Mouse (Mus musculus): Measurements from ENCODE around the gene Gjb5. TPM values are rescaled to one million over a fixed set of nuclear protein-coding genes. Genes with fewer than 3 reads are reported as not detected.

Gene Gjb5
- polyA plus RNA-seq (2012; rRNA removed): 0.10 and 0.23 TPM in 2 replicates

- Histone ChIP-seq H3K4me1 (ENCODE audit: control insufficient read depth, insufficient read depth, insufficient read length, low read length) (no peaks in the 10 kb centered on the region), H3K4me3 (ENCODE audit: low read depth, low read length) (no peak within 1 kb of the TSS), H3K27me3 (ENCODE audit: control insufficient read depth, insufficient read depth, low read length) (no peaks in the 10 kb centered on the region), H3K27ac (ENCODE audit: insufficient read depth, low read depth, low read length) (no peak within 1 kb of the TSS), H3K36me3 (ENCODE audit: control insufficient read depth, insufficient read depth, low read length) (no peaks in the 10 kb centered on the region)
- 25% methylated on average over 5 of the region's 5 CpGs for WGBS
- no peak for TF ChIP-seq CTCF (IDR thresholded peaks at IDR 0.05; ENCODE audit: extremely low read depth, insufficient read length, insufficient replicate concordance, low read depth, low read length)
- TF ChIP-seq POLR2A (IDR thresholded peaks at IDR 0.05; ENCODE audit: low read depth, low read length): no peak
Observed at GRCm38 (mm10) chr4:127358018-127358417, at the start of gene Gjb5. Gene Gjb5 (minus strand): TSS chr4:127358181.

GRCm38 (mm10) chr4:127402614-127403013, 44.6 kb upstream of the Gjb5 start:
- Histone ChIP-seq H3K4me1 (ENCODE audit: control insufficient read depth, insufficient read depth, insufficient read length, low read length) (no peaks in the 10 kb centered on the region), H3K4me3 (ENCODE audit: low read depth, low read length) (no peak overlapping the region), H3K36me3 (ENCODE audit: control insufficient read depth, insufficient read depth, low read length) (no peaks in the 10 kb centered on the region), H3K27me3 (ENCODE audit: control insufficient read depth, insufficient read depth, low read length) (no peaks in the 10 kb centered on the region), H3K27ac (ENCODE audit: insufficient read depth, low read depth, low read length) (no peak overlapping the region)
- TF ChIP-seq CTCF (IDR thresholded peaks at IDR 0.05; ENCODE audit: extremely low read depth, insufficient read length, insufficient replicate concordance, low read depth, low read length): no peak
- no peak for TF ChIP-seq POLR2A (IDR thresholded peaks at IDR 0.05; ENCODE audit: low read depth, low read length)
- WGBS: 74% methylated on average over 3 of the region's 3 CpGs

- Histone ChIP-seq H3K4me3 (ENCODE audit: low read depth, low read length) (no peak overlapping the region), H3K27me3 (ENCODE audit: control insufficient read depth, insufficient read depth, low read length) (no peaks in the 10 kb centered on the region), H3K36me3 (ENCODE audit: control insufficient read depth, insufficient read depth, low read length) (no peaks in the 10 kb centered on the region), H3K4me1 (ENCODE audit: control insufficient read depth, insufficient read depth, insufficient read length, low read length) (no peaks in the 10 kb centered on the region), H3K27ac (ENCODE audit: insufficient read depth, low read depth, low read length) (no peak overlapping the region)
- TF ChIP-seq CTCF (IDR thresholded peaks at IDR 0.05; ENCODE audit: extremely low read depth, insufficient read length, insufficient replicate concordance, low read depth, low read length) (no peak), POLR2A (IDR thresholded peaks at IDR 0.05; ENCODE audit: low read depth, low read length) (no peak)
- WGBS: 89% methylated on average over 4 of the region's 4 CpGs
Observed at GRCm38 (mm10) chr4:127402166-127402565, 44.2 kb upstream of the Gjb5 start.

- no peaks in the 10 kb centered on the region for H3K27me3 ChIP-seq (ENCODE audit: control insufficient read depth, insufficient read depth, low read length)
- WGBS: 59% methylated on average over 11 of the region's 11 CpGs
- no peak for TF ChIP-seq CTCF (IDR thresholded peaks at IDR 0.05; ENCODE audit: extremely low read depth, insufficient read length, insufficient replicate concordance, low read depth, low read length)
- TF ChIP-seq POLR2A (IDR thresholded peaks at IDR 0.05; ENCODE audit: low read depth, low read length): no peak
- H3K27ac ChIP-seq (ENCODE audit: insufficient read depth, low read depth, low read length): no peak overlapping the region
- H3K4me3 ChIP-seq (ENCODE audit: low read depth, low read length): no peak overlapping the region
- no peaks in the 10 kb centered on the region for H3K36me3 ChIP-seq (ENCODE audit: control insufficient read depth, insufficient read depth, low read length)
- no peaks in the 10 kb centered on the region for H3K4me1 ChIP-seq (ENCODE audit: control insufficient read depth, insufficient read depth, insufficient read length, low read length)
Observed at GRCm38 (mm10) chr4:127400165-127401145, 42.5 kb upstream of the Gjb5 start.

- TF ChIP-seq CTCF (IDR thresholded peaks at IDR 0.05; ENCODE audit: extremely low read depth, insufficient read length, insufficient replicate concordance, low read depth, low read length) (no peak), POLR2A (IDR thresholded peaks at IDR 0.05; ENCODE audit: low read depth, low read length) (no peak)
- Histone ChIP-seq H3K27me3 (ENCODE audit: control insufficient read depth, insufficient read depth, low read length) (no peaks in the 10 kb centered on the region), H3K4me3 (ENCODE audit: low read depth, low read length) (no peak overlapping the region), H3K27ac (ENCODE audit: insufficient read depth, low read depth, low read length) (no peak overlapping the region), H3K4me1 (ENCODE audit: control insufficient read depth, insufficient read depth, insufficient read length, low read length) (no peaks in the 10 kb centered on the region), H3K36me3 (ENCODE audit: control insufficient read depth, insufficient read depth, low read length) (no peaks in the 10 kb centered on the region)
- 58% methylated on average over 4 of the region's 4 CpGs for WGBS
Observed at GRCm38 (mm10) chr4:127395591-127395990, 37.6 kb upstream of the Gjb5 start.

GRCm38 (mm10) chr4:127389645-127390044, 31.7 kb upstream of the Gjb5 start:
- Histone ChIP-seq H3K4me1 (ENCODE audit: control insufficient read depth, insufficient read depth, insufficient read length, low read length) (no peaks in the 10 kb centered on the region), H3K27me3 (ENCODE audit: control insufficient read depth, insufficient read depth, low read length) (no peaks in the 10 kb centered on the region), H3K27ac (ENCODE audit: insufficient read depth, low read depth, low read length) (no peak overlapping the region), H3K4me3 (ENCODE audit: low read depth, low read length) (no peak overlapping the region), H3K36me3 (ENCODE audit: control insufficient read depth, insufficient read depth, low read length) (no peaks in the 10 kb centered on the region)
- TF ChIP-seq CTCF (IDR thresholded peaks at IDR 0.05; ENCODE audit: extremely low read depth, insufficient read length, insufficient replicate concordance, low read depth, low read length) (no peak), POLR2A (IDR thresholded peaks at IDR 0.05; ENCODE audit: low read depth, low read length) (no peak)
- WGBS: 28% methylated on average over 13 of the region's 13 CpGs

- H3K4me1 ChIP-seq (ENCODE audit: control insufficient read depth, insufficient read depth, insufficient read length, low read length): no peaks in the 10 kb centered on the region
- no peaks in the 10 kb centered on the region for H3K27me3 ChIP-seq (ENCODE audit: control insufficient read depth, insufficient read depth, low read length)
- TF ChIP-seq CTCF (IDR thresholded peaks at IDR 0.05; ENCODE audit: extremely low read depth, insufficient read length, insufficient replicate concordance, low read depth, low read length): peak; percentile 51; the same call in 1 of the 2 replicates
- TF ChIP-seq POLR2A (IDR thresholded peaks at IDR 0.05; ENCODE audit: low read depth, low read length): no peak
- 38% methylated on average over 4 of the region's 4 CpGs for WGBS
- H3K4me3 ChIP-seq (ENCODE audit: low read depth, low read length): no peak overlapping the region
- H3K27ac ChIP-seq (ENCODE audit: insufficient read depth, low read depth, low read length): no peak overlapping the region
- no peaks in the 10 kb centered on the region for H3K36me3 ChIP-seq (ENCODE audit: control insufficient read depth, insufficient read depth, low read length)
Observed at GRCm38 (mm10) chr4:127377344-127377743, 19.4 kb upstream of the Gjb5 start.

Data from small intestine, adult 2 months (tissue).